Mouse (Mus musculus) urinary bladder, adult 2 months (tissue): Measurements from ENCODE around the gene Art5. TPM values are rescaled to one million over a fixed set of nuclear protein-coding genes. Genes with fewer than 3 reads are reported as not detected.
"Not testable (repeated sequence)": the region's sequence is repeated elsewhere in the genome, so short reads cannot be mapped to it uniquely, and the experiment has no call there.

Experiments
- DNase-seq: peaks from one replicate; pipeline ENCODE4 v3.0.0; 2022; ENCODE audit warnings: low spot score
- polyA plus RNA-seq: library from polyadenylated mRNA; depleted of rRNA; stranded (reverse); fragments of >200 nt; gene quantifications from 2 replicates; pipeline ENCODE4 v1.2.3, GENCODE M21; 2012; rRNA removed

Art5 gene
- polyA plus RNA-seq, 1 experiment, result 0.48 TPM

DNA sequence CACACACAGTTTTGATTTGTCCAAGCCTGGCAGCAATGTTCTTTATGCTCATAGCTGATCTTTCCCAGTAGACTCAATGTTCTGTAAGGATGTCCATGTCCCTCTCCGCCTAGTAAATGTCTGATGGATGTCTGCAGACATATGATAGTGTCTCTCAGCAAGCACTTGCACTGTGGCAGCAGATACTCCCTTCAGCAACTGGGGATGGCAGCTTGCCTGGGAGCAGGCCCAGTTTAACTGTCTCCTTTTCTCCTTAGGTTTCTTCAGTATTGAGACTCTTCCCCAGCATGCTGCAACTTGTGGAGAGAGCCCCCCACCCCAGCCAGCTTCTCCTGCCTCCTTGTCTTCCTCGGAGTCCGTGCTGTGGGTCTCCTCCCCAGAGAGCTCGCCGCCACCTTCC lies 27.5 kb downstream of the Art5 start:
- DNase-seq, result no peak

DNA sequence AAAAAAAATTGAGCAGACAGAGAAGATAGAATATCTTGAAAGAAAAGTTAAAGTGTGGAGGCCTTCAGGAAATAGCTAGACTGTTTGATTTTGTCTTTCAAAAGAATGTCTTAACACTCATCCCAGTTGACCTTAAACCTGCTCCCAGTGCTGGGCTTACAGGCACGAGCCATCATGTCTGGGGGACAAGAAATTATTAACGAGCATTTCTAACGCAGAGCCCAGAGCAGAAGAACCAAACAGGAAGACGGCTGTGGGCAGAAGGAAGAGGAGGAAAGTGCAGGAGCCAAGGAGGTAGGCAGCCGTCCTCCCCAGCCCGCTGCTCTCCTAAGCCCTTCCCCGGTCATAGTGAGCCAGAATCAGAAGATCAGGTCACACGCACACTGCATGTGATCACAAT lies 29.0 kb downstream of the Art5 start:
- DNase-seq, result no peak

DNA sequence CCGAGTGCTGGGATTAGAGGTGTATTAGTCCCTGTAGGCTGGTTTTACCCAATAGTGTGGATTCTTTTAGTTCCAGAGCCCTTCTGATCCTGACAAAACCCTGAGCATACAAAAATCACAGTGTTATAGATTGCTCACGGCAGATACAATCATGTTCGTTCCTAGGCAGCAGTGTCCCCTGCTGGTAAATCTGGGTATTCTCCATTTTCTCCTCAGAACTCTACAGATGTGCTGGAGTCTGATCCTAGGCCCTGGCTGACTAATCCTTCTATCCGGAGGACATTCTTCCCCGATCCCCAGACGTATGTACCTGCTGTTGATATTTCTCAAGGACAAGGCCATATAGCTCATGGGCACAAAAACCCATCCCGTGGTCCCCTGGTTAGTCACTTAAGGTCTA lies 30.8 kb downstream of the Art5 start:
- no peak for DNase-seq

DNA sequence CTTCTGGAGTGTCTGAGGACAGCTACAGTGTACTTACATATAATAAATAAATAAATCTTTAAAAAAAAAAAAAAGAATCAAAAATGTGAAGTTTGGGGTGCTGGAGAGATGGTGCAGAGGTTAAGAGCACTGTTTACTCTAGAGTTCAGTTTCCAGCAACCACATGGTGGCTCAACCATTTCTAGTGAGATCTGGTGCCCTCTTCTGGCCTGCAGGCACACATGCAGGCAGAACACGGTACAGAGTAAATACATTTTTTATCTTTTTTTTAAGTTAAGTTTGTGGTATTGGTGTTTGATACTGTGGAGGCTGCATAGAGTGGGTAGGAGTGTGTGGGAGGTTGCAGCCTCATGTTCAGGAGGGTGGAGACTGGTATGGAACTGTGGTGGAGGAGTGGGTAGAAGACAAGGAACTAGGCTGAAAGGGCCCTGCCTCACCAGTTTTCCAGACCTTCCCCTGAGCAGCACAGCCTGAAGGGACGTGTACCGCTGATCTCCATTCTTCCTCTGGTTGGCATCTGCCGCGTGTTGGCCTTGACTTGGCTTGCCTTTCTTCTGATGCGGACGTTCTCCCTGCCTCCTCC lies 32.5 kb downstream of the Art5 start:
- no peak for DNase-seq

DNA sequence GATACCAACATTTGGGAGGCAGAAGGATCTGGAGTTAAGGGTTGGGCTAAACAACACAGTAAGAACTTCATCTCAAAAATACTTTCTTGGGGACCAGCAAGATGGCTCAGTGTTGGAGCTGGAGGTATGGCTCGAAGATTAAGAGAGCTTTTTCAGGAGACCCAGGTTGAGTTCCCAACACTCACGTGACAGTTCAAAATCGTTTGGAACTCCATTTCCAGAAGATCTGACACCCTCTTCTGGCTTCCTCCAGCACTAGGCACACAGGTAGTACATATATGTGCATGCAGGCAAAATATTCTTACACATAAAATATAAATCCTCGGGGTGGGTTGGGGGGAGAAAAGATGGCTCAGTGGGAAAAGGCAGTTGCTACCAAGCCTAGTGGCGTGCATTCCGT lies 42.9 kb downstream of the Art5 start:
- no peak for DNase-seq

DNA sequence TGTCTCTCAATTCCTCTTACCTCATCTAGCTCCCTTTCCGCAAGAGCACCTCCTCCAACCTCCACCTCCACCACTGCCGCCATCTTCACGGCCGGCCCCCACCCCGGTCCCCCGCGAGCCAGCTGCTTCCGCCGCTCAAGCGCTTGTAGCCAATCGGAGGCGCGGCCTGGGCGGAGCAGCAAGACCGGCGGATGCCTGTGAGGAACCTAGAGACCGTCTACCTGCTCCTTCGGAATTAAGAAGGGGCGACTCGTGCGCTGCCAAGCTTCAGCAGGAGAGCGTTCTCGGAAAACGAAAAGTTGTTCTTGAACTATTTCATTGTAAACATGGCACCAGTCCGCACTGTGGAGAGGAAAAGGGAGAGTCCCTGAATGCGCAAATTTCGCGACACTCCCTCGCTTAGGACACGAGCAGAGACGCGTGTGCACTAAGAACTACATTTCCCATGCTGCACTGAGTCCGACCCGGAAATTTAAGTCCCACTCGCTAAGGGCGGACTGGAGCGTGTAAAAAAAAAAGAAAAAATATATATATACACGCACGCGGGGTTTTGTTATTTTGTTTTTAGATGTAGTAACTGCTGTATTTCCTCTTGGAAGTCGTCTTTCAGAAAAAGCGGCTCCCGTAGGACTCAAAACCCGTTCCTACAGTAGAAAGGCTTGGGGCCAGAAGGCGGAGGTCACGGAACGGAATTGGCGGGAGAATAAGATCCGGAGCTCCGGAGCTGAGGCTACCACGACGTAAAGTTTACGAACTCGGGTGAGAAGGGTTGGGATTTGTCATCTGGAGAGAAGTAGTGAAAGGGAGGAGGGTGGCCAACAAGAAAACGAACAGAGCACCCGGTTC lies 44.0 kb downstream of the Art5 start, which contains the start of the genes Rnf121, Xndc1 and Xntrpc:
Gene Rnf121 (minus strand): TSS at position 424 of the 846 bp plus-strand sequence.
Gene Xndc1 (plus strand): TSS at position 466 of the 846 bp plus-strand sequence.
Gene Xntrpc (plus strand): TSS at position 668 of the 846 bp plus-strand sequence.
- peak; percentile 90 for DNase-seq

DNA sequence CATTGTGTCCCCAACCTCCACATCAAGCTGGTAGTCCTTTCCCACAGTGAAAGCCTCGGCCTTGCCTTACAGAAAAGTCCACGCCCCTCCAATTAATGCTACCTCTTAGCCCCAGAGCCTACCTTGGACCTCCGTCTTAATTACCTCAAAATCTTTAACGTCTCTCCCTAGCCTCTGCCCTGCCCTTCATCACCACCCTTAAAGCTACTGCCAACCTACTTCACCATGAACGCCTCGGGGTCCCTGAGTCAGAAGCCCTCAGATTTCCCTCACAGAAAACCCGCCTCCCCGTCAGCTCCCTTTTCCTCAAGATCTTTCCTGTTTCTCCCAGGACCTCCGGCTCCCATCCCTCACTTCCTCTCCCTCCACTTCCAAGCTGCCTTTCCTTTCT lies 44.6 kb downstream of the Art5 start:
- no peak for DNase-seq

DNA sequence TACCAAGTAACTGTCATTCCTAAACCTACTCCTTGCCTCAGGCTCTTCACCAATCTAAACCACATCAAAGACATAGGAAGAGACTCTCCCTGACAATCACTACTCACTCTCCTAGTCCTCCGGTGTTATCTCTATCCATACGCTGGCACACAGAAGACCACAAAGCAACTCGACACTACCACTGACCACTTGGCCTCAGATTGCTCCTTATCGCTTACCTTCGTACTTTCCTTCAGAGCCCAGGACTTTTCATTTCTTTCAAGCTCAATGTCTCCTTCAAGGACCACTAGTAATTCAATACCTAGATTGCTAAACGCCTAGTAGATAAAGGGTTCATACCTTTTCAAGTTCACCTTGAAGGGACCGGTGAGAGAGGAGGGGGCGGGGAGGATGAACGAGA lies 45.4 kb downstream of the Art5 start:
- DNase-seq, result no peak

DNA sequence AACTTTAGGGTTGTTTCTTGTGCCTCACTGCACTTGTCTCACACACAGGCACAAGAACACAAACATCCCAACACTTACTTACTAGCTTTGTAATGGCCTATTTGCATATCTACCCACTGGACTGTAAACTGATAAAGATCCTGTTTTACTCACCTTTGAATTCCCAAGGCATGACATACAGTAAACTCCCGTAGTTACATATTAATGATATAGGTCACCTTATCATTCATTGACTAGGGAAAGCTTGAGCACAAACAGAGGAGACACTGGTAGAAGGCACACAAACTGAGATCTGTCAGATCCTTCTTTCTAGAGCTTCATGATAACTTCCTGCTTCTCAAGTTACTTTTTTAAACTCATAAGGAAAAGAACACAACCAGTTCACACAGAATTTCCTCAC lies 47.1 kb downstream of the Art5 start:
- no peak for DNase-seq

DNA sequence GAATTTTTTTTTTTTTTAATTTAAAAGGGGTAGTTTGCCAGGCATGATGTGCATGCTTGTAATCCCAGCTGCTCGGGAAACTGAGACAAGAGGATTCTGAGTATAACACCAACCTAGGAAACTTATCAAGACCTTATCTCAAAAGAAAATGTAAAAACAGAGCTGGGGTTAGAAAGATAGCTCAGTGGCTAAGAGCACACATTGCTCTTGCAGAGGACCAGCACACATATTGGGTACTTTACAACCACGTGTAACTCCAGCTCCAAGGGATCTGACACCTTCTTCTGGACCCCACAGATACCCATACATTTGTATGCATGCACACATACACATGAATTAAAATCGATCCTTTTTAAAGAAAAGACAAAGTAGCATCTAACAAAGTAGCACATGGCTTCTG lies 47.9 kb downstream of the Art5 start:
- DNase-seq, result no peak

DNA sequence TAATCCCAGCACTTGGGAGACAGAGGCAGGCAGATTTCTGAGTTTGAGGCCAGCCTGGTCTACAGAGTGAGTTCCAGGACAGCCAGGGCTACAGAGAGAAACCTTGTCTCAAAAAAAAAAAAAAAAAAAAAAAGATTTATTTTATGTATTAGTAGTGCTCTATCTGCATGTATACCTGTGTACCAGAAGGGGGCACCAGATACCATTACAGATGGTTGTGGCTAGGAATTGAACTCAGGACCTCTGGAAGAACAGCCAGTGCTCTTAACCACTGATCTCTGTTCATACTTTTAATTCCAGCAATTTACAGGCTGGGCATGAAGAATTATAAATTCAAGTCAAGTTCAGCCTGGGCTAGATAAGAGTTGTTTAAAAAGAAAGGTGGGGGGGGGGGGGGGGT lies 60.8 kb downstream of the Art5 start:
- DNase-seq, result not testable (repeated sequence)

Other genes starting within 250 kb of the Art5 start
- gene Anapc15, start 245.8 kb downstream of the Art5 start, polyA plus RNA-seq, result 41.6 and 47.8 TPM in 2 replicates
- 0.72 and 2.7 TPM in 2 replicates for gene Folr1, start 238.7 kb downstream of the Art5 start, polyA plus RNA-seq
- 132 and 149 TPM in 2 replicates for gene Lamtor1, start 203.6 kb downstream of the Art5 start, polyA plus RNA-seq
- gene Tomt, start 203.1 kb downstream of the Art5 start, polyA plus RNA-seq, result 0.12 and 0.23 TPM in 2 replicates
- 25.7 and 34.4 TPM in 2 replicates for gene Lrrc51, start 175.6 kb downstream of the Art5 start, polyA plus RNA-seq
- 50.5 and 80.1 TPM in 2 replicates for gene Numa1, start 175.4 kb downstream of the Art5 start, polyA plus RNA-seq
- gene Il18bp, start 90.8 kb downstream of the Art5 start, polyA plus RNA-seq, result 6.7 and 8.9 TPM in 2 replicates
- 39.0 and 46.9 TPM in 2 replicates for gene Rnf121, start 44.0 kb downstream of the Art5 start, polyA plus RNA-seq
- gene Xndc1, start 44.0 kb downstream of the Art5 start, polyA plus RNA-seq, result 28.4 and 32.1 TPM in 2 replicates
- gene Xntrpc, start 43.8 kb downstream of the Art5 start, polyA plus RNA-seq, result 1.8 and 2.3 TPM in 2 replicates
- 0.92 TPM in 1 of 2 replicates, not detected in the other for gene Trpc2, start 26.4 kb downstream of the Art5 start, polyA plus RNA-seq
- 0.06 and 0.16 TPM in 2 replicates for gene Art1, start 7.7 kb downstream of the Art5 start, polyA plus RNA-seq
- gene Chrna10, start 7.3 kb upstream of the Art5 start, polyA plus RNA-seq, result 0.03 TPM in 1 of 2 replicates, not detected in the other
- gene Nup98, start 100.7 kb upstream of the Art5 start, polyA plus RNA-seq, result 17.6 and 20.9 TPM in 2 replicates
- gene Pgap2, start 100.7 kb upstream of the Art5 start, polyA plus RNA-seq, result 58.9 and 64.7 TPM in 2 replicates
- 47.2 and 67.2 TPM in 2 replicates for gene Rhog, start 146.6 kb upstream of the Art5 start, polyA plus RNA-seq
- gene Stim1, start 158.3 kb upstream of the Art5 start, polyA plus RNA-seq, result 89.4 and 107 TPM in 2 replicates